Mouse (Mus musculus) frontal cortex, postnatal 14 days (tissue): ENCODE measurements around the gene Gm49416.
"Not testable (repeated sequence)": the region's sequence is repeated elsewhere in the genome, so short reads cannot be mapped to it uniquely, and the experiment has no call there.

Source experiments
- DNase-seq, 2 experiments: peaks; one replicate each; pipeline ENCODE4 v3.0.0; 2022; ENCODE audit warnings: low spot score in 2 of 2

Gene Gm49416

DNA sequence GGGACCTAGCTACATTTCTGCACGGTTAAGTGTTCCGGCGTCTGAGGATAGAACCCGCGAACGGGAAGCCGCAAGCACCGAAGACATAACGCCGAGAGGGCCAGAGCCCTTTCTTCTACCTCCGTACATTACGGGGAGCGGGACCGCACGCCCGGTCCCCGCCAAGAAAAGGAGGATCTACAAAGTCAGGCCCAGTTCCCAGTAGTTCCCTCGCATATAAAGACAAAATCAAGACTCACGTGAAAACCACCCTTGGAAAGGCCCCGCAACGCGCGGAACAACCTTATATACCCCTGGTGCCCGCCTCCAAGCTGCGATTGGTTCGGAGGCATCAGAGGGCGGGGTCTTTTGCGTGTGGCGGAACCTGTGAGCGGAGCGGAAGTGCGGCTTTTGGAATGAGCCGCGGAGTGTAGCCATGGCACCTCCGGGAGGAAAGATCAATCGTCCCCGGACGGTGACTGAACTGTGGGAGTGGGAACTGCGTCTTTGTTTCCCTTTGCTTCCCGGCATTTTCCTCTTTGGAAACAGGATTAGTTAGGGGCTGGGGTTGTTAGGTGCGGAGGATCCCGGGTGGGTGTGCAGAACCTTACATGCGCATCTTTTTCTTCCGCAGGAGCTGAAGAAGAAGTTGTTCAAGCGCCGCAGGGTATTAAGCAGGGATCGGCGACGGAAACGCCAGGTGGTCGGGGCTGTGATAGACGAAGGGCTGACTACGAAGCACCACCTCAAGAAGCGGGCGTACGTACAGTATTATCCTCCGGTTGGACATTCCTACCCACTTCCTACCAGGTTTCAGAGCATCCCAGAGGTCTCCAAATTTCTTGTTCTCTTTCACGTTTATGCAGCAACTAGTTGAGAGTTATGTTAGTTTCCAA is at the start of gene Gm49416, which contains the start of gene 1810009A15Rik:
TSS of gene Gm49416 (plus strand) at position 416 of the 875 bp plus-strand sequence.
TSS of gene 1810009A15Rik (plus strand) at position 343 of the 875 bp plus-strand sequence.
- DNase-seq: peak; percentile 88 to 96

GRCm38 (mm10) chr19:8839103-8839907 is 49.4 kb upstream of the Gm49416 start, which contains the start of gene Gng3:
Gng3 (minus strand) TSS chr19:8839194.
- DNase-seq: peak; percentile 75 to 86

DNA sequence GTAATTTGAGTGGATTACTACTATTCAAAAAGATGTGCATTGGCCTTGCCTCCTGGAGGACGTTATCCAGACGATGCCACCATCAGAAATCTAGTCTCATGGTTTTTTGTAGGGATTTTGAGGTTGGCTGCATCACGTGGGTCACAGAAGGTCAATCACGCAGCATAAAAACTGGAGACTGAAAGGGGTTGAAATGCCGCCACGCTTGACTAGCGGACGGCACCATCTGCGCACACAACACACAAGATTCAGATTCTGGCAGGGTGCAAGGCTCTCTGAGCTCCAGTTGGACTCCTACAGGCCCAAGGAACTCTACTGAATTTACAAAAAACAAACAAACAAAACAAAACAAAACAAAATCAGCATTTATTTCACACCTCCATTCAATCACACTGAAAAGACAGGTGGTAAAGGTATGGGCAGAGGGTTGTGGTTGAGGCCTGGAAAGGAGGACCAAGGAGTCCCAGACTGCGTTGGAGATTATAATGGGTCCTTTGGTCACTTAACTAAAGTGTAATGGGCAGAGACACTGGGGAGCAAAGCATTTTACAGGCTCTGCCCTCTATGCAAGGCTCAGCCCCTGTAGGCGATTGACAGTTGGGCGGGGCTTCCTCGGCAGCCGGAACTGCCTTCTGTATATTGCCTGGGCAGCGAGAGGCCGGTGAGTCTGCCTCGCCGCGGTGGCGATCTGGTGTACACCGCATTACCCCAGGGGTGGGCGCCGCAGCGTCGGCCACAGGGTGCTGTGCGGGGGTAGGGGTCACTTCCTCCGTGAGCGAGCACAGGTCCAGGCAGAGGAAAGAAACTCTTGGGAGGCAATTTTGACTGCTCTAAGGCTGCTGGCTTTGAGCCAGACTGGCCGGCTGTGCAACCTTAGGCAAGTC is 48.6 kb upstream of the Gm49416 start:
- peak in 1 of 2 experiments; percentile 69 for DNase-seq

GRCm38 (mm10) chr19:8841012-8841411 is 47.7 kb upstream of the Gm49416 start:
- no peak for DNase-seq

DNA sequence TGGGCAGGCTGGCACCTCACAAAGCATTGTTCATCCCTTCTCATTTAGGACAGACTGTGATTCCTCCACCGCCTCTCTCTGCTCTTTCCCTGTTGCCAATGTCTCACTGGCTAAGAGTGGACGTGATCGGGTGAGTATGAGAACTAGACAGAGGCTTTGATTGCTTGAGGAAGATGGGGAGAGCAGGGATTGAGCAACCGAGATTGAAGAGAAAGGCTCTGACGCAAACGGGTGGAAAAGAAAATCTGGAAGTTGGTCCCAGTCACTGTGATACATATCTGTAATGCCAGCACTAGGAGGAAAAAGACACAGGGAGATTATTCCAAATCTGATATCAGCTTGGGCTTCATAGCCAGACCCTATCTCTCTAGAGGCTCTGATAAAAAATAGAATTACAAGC is 45.8 kb upstream of the Gm49416 start:
- DNase-seq: no peak

- peak in 1 of 2 experiments; percentile 74 for DNase-seq
These were observed 44.2 kb upstream of the Gm49416 start for GRCm38 (mm10) chr19:8844371-8845129.

DNA sequence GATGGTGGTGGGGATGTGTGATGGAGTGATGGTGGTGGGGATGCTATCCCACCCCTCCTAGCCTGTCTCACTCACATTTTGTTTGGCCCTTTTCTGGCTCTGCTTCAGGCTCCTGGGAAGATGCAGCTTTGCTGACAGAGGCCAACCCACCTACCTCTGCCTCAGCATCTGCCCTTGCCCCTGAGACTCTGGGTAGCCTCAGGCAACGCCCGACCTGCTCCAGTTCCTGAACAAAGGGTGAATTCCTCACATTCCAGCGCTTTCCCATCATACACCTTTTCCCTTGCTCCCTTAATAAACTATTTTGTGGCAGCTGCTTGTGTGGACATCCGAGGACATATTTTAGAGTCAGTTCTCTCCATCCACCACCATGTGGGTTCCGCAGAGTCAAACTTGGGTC is 40.4 kb upstream of the Gm49416 start:
- no peak for DNase-seq

DNA sequence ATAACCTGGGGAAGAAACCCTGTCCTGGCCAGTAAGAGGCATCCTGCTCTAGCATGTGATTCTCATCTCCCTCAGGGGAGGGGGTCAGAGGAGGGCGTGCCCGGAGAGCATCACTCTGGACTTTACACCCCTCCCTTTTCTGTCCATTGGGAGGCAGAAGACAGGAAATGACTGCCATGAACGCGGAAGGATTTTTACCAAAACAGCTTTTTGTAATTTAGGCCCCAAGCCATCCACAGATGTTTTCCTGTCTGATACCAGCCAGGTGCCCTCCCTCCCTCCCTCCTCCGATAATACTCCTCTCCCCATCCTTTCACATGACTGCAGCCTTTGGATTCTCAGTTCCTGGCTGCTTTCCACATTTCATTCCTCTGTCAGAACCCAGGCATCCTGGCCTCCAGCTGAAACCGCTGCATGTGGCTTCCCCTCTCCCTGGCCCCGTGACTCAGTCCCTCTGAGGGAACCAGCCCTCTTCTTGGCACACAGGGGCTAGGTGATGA is 38.3 kb upstream of the Gm49416 start, which contains the start of gene Lrrn4cl:
TSS of gene Lrrn4cl (plus strand) at position 367 of the 500 bp plus-strand sequence.
- no peak for DNase-seq

- no peak for DNase-seq
These were observed 37.1 kb upstream of the Gm49416 start for GRCm38 (mm10) chr19:8851639-8852038.

DNA sequence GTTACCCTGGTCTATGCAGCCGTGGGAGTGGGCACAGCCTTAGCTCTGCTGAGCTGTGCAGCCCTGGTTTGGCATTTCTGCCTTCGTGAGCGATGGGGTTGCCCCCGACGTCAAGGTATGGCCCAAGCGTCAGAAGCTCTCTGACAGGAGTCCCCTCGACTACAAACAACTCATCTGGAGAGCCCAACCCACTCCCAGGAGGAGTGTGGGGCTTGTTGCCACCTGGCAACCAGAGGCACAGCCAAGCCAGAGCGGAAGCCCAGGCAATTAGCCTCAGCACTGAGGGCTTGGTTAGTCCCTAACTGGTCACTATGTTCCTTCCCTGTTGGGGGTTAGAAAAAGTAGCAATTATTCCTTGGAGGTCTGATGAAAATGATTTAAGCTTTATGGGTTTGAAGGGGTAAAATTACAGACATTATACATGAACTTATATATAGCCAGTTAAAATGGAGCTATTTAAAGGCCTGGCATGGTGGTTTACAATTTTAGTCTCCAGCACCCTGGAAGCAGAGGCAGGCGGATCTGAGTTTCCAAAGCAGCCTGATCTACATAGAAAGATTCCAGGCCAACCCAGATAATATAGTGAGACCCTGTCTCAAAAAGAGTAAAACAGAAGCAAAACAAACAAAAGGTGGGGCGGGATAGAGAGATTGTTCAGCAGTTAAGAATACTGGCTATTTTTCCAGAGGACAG is 36.3 kb upstream of the Gm49416 start:
- DNase-seq: no peak

GRCm38 (mm10) chr19:8853117-8853516 is 35.6 kb upstream of the Gm49416 start:
- no peak for DNase-seq

DNA sequence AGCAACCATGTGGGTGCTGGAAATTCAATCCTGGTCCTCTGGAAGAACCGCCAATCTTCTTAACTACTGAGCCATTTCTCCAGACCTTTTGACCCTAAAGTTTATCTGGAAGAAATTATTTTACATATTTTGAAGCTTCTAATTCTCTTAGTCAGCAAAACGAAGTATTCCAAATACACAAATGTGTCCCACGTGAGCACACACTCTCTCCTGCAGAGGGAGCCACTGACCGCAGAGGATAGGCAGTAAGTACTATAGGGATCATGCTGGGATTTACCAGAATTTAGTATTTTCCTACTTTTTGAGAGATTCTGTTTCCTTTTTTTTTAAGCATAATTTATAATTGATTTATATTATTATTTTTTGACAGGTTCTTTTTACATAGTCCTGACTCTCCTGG is 31.0 kb upstream of the Gm49416 start:
- DNase-seq: no peak

DNA sequence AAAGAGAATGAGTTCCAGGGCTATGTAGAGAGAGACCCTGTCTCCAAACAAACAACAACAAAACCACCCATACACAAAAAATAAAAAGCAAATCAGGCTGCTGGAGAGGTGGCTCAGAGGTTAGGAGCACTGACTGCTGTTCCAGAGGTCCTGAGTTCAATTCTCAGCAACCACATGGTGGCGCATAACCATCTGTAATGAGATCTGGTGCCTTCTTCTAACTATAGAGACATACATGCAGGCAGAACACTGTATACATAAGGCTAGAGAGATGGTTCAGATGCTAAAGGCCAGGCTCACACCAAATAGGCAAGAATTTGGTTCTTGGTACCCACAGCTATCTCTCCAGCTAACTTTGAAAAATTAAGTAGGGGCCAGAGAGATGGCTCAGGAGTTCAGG is 29.7 kb upstream of the Gm49416 start:
- DNase-seq: no peak

GRCm38 (mm10) chr19:8864265-8864664 is 24.5 kb upstream of the Gm49416 start:
- no peak for DNase-seq

DNA sequence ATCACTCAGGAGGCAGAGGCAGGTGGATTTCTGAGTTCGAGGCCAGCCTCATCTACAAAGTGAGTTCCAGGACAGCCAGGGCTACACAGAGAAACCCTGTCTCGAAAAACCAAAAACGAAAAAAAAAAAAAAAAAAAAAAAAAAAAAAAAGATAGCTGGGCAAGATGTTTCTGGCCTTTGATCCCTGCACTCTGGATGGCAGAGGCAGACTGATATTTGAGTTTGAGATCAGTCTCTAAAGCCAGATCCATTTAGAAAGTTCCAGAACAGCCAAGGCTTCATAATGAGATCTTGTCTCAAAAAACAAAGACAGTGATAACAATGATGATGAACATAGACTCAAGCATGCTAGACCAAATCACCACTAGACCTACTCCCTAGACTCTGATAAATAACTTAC is 18.3 kb upstream of the Gm49416 start:
- DNase-seq: not testable (repeated sequence)

DNA sequence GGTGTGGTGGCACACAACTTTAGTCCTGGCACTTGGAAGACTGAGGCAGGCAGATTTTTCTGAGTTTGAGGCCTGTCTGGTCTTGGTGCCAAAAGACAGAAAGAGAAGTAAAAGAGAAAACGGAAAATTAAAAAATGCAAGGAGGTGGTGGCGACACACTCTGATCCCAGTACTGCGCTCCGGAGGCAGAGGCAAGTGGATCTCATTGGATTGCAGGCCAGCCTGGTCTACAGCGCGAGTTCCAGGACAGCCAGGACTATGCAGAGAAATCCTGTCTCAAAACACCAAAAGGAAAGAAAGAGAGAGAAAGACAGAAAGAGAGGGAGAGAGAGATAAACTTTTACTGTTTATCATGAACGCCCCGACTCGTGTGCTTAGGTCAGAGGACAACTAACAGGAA is 17.9 kb upstream of the Gm49416 start:
- no peak for DNase-seq

DNA sequence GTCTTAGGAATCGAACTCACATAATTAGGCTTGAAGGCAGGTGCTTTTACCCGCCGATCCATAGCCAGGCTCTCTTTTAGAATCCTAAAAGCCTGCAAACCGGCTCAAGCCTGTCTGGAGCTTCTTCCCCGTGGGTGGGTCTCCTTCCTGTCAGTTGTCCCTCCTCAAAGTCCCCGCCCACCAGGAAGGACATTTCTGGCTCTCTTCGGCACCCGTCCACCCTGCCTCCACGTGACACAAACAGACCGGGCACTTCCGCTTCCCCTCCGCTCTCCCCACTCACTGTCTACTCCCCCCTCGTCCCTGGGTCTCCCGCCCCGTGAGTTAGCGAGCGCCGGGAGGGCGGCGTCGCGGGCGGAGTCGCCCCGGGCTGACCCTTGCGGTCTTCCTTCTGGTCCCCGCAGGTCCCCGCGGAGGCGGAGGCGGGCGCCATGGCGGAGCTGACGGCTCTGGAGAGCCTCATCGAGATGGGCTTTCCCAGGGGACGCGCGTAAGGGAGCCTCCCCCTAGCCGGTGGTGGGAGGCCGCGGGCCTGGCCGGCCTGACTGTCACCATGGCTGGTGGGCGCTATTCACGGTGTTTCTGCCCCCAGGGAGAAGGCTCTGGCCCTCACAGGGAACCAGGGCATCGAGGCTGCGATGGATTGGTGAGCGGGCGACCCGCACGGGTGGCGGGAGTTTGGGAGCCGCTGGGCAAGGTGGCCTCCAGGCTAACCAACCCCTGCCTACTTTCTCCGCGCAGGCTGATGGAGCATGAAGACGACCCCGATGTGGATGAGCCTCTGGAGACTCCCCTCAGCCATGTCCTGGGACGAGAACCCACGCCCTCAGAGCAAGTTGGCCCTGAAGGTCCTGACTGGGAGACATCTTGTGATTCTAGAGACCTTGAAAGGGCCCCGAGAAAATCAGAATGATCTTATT is 17.2 kb upstream of the Gm49416 start, which contains the start of gene Ubxn1:
TSS of gene Ubxn1 (plus strand) at position 230 of the 920 bp plus-strand sequence.
- DNase-seq: peak; percentile 97 to 98

DNA sequence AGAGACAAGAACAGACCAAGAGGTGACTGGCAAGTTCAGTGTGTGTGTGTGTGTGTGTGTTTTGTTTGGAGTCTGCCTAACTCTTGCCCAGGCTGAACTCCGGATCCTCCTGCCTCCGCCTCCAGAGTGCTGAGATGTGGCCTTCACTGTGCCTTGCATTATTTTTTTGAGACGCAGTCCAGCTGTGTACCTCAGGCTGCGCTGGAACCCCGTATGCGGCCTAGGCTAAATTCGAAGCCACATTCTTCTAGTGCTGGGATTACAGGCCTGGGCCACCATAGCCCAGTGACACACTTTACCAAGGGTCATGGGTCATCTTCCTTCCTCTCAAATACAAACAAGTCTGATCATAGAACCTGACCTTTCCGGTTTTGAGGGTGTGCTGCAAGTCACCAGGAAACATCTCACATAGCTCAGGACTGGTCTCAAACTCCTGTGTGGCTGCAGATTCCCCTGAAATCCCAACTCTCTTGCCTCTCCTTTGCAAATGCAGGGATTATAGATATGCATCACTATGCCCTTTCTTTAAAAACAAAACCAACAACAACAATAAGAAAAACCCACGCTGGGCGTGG is 16.4 kb upstream of the Gm49416 start:
- no peak for DNase-seq
